Mouse (Mus musculus): Measurements from ENCODE around the gene Kcnv2.

Gene Kcnv2

GRCm38 (mm10) chr19:27360381-27360780, 38.0 kb downstream of the Kcnv2 start:
- in situ Hi-C loops (cut with MboI; ENCODE audit: unreplicated experiment in 2 of 2) = no loop called here

GRCm38 (mm10) chr19:27363891-27364290, 41.5 kb downstream of the Kcnv2 start:
- in situ Hi-C loops (cut with MboI; ENCODE audit: unreplicated experiment in 2 of 2) = no loop called here

GRCm38 (mm10) chr19:27364521-27364931, 42.1 kb downstream of the Kcnv2 start:
- in situ Hi-C loops (cut with MboI; ENCODE audit: unreplicated experiment in 2 of 2) = no loop called here

GRCm38 (mm10) chr19:27366113-27366746, 43.8 kb downstream of the Kcnv2 start:
- in situ Hi-C loops (cut with MboI; ENCODE audit: unreplicated experiment in 2 of 2) = no loop called here

- in situ Hi-C loops (cut with MboI; ENCODE audit: unreplicated experiment in 2 of 2) = no loop called here
These were observed 47.2 kb downstream of the Kcnv2 start for GRCm38 (mm10) chr19:27369461-27370135.

- in situ Hi-C loops (cut with MboI; ENCODE audit: unreplicated experiment in 2 of 2) = no loop called here
These were observed 47.8 kb downstream of the Kcnv2 start for GRCm38 (mm10) chr19:27370174-27370573.

GRCm38 (mm10) chr19:27370784-27371183, 48.4 kb downstream of the Kcnv2 start:
- in situ Hi-C loops (cut with MboI; ENCODE audit: unreplicated experiment in 2 of 2) = no loop called here

- in situ Hi-C loops (cut with MboI; ENCODE audit: unreplicated experiment in 2 of 2) = no loop called here
These were observed 57.5 kb downstream of the Kcnv2 start for GRCm38 (mm10) chr19:27379712-27380401.

GRCm38 (mm10) chr19:27382131-27382530, 59.7 kb downstream of the Kcnv2 start:
- in situ Hi-C loops (cut with MboI; ENCODE audit: unreplicated experiment in 2 of 2) = no loop called here

- in situ Hi-C loops (cut with MboI; ENCODE audit: unreplicated experiment in 2 of 2) = no loop called here
These were observed 60.9 kb downstream of the Kcnv2 start for GRCm38 (mm10) chr19:27383266-27383665.

GRCm38 (mm10) chr19:27385304-27385703, 62.9 kb downstream of the Kcnv2 start:
- in situ Hi-C loops (cut with MboI; ENCODE audit: unreplicated experiment in 2 of 2) = no loop called here
